Mouse (Mus musculus): ENCODE results near the gene Gtf2i. TPM values are rescaled to one million over a fixed set of nuclear protein-coding genes. Genes with fewer than 3 reads are reported as not detected.

Gene Gtf2i
- total RNA-seq, 2 experiments from 2014 or later: 188 to 206 TPM

- DNase-seq (ENCODE audit: low spot score in 2 of 2): no peak
Measured at GRCm38 (mm10) chr5:134282076-134282475, 32.5 kb downstream of the Gtf2i start.

GRCm38 (mm10) chr5:134279371-134279770 is 35.2 kb downstream of the Gtf2i start:
- no peak for DNase-seq (ENCODE audit: low spot score in 2 of 2)

GRCm38 (mm10) chr5:134277109-134277508 is 37.5 kb downstream of the Gtf2i start:
- no peak for DNase-seq (ENCODE audit: low spot score in 2 of 2)

- no peak for DNase-seq (ENCODE audit: low spot score in 2 of 2)
Measured at GRCm38 (mm10) chr5:134275556-134275955, 39.0 kb downstream of the Gtf2i start.

GRCm38 (mm10) chr5:134275021-134275420 is 39.5 kb downstream of the Gtf2i start:
- DNase-seq (ENCODE audit: low spot score in 2 of 2): no peak

- DNase-seq (ENCODE audit: low spot score in 2 of 2): no peak
Measured at GRCm38 (mm10) chr5:134273761-134274160, 40.8 kb downstream of the Gtf2i start.

GRCm38 (mm10) chr5:134272761-134273160 is 41.8 kb downstream of the Gtf2i start:
- no peak for DNase-seq (ENCODE audit: low spot score in 2 of 2)

GRCm38 (mm10) chr5:134271421-134271820 is 43.1 kb downstream of the Gtf2i start:
- DNase-seq (ENCODE audit: low spot score in 2 of 2): no peak

- no peak for DNase-seq (ENCODE audit: low spot score in 2 of 2)
Measured at GRCm38 (mm10) chr5:134270566-134270965, 44.0 kb downstream of the Gtf2i start.

- no peak for DNase-seq (ENCODE audit: low spot score in 2 of 2)
Measured at GRCm38 (mm10) chr5:134269751-134270150, 44.8 kb downstream of the Gtf2i start.

- no peak for DNase-seq (ENCODE audit: low spot score in 2 of 2)
Measured at GRCm38 (mm10) chr5:134268751-134269150, 45.8 kb downstream of the Gtf2i start.

GRCm38 (mm10) chr5:134266404-134266803 is 48.2 kb downstream of the Gtf2i start:
- no peak for DNase-seq (ENCODE audit: low spot score in 2 of 2)

GRCm38 (mm10) chr5:134265890-134266289 is 48.7 kb downstream of the Gtf2i start:
- DNase-seq (ENCODE audit: low spot score in 2 of 2): no peak

GRCm38 (mm10) chr5:134260001-134260636 is 54.4 kb downstream of the Gtf2i start:
- DNase-seq (ENCODE audit: low spot score in 2 of 2): no peak

GRCm38 (mm10) chr5:134258934-134259333 is 55.6 kb downstream of the Gtf2i start:
- DNase-seq (ENCODE audit: low spot score in 2 of 2): no peak

GRCm38 (mm10) chr5:134258395-134258794 is 56.2 kb downstream of the Gtf2i start:
- no peak for DNase-seq (ENCODE audit: low spot score in 2 of 2)

GRCm38 (mm10) chr5:134257349-134258031 is 57.1 kb downstream of the Gtf2i start:
- no peak for DNase-seq (ENCODE audit: low spot score in 2 of 2)

- DNase-seq (ENCODE audit: low spot score in 2 of 2): no peak
Measured at GRCm38 (mm10) chr5:134255294-134255693, 59.3 kb downstream of the Gtf2i start.

- no peak for DNase-seq (ENCODE audit: low spot score in 2 of 2)
Measured at GRCm38 (mm10) chr5:134253806-134254205, 60.8 kb downstream of the Gtf2i start.

GRCm38 (mm10) chr5:134251083-134251482 is 63.5 kb downstream of the Gtf2i start:
- no peak for DNase-seq (ENCODE audit: low spot score in 2 of 2)

GRCm38 (mm10) chr5:134250601-134251000 is 64.0 kb downstream of the Gtf2i start:
- DNase-seq (ENCODE audit: low spot score in 2 of 2): no peak

GRCm38 (mm10) chr5:134249245-134249649 is 65.3 kb downstream of the Gtf2i start:
- DNase-seq (ENCODE audit: low spot score in 2 of 2): no peak
